Mouse (Mus musculus): ENCODE measurements around the gene Ddn. TPM values are rescaled to one million over a fixed set of nuclear protein-coding genes. Genes with fewer than 3 reads are reported as not detected.
"Not testable (repeated sequence)": the region's sequence is repeated elsewhere in the genome, so short reads cannot be mapped to it uniquely, and the experiment has no call there.

Ddn gene
- total RNA-seq, 2 experiments from 2014 or later, result not detected

DNA sequence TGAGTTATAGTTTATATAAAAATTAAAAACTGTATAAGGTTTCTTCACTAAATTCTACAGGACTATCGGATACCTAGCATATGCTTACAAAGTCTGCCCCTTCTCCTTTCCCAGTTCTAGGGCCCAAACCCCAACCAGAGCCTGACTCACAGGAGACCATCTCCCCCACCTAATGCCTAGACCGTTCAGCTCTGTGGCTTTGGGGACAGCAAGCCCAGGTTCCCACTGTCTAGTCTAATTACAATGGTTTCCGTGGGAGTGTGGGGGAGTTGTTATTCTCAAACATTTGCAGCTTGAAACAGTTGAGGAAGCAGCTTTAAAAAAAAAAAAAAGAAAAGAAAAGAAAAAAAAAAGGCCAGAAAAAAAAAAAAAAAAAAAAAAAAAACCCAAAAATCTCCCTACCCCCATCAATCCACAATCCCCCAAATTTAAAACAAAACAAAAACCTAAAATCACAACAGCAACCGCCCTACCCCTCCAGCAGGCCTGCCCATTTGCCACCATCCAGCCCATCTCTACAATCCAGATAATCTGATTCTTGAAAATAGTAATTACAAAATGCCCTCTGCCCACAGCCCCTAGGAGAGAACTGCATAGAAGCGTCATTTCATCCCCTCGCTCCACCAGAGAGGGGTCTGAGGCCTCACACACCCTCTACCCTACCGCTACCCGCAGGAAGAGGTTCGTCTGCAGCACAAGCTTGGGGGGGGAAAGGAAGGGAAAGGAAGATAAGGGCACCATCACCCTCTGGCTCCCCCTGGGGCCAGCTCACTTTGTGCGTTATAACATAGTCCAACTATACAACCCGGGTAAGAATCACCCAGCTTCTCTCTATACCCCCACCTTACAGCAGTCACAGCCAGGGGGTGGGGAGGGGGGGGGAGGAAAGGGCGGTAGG lies 23.1 kb upstream of the Ddn start:
- ATAC-seq (replicated peaks; ENCODE audit: low FRiP score, low TSS enrichment, poor library complexity, severe bottlenecking), result peak; percentile 54

DNA sequence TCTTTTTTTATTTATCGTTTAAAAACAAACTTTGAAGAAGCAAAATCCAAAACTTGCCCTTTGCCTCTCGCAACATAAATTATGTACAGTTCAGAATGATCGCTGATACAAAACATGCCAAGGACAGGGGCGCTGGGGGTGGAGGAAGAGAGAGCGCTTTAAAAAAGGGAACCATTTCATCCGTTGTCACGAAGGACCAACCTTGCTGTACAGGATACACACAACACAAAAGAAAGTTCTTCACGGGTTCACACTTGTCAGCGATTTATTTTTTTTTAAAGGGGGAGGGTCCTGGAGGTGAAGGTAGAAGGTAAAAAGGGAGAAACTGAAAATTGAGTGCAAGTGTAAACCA lies 22.4 kb upstream of the Ddn start:
- no peak for ATAC-seq (replicated peaks; ENCODE audit: low FRiP score, low TSS enrichment, poor library complexity, severe bottlenecking)

- peak; percentile 82 for ATAC-seq (replicated peaks; ENCODE audit: low FRiP score, low TSS enrichment, poor library complexity, severe bottlenecking)
Observed at GRCm38 (mm10) chr15:98830736-98831683, 21.7 kb upstream of the Ddn start, which contains the start of gene Prkag1. Prkag1 (minus strand) TSS chr15:98831521.

- ATAC-seq (replicated peaks; ENCODE audit: low FRiP score, low TSS enrichment, poor library complexity, severe bottlenecking), result peak; percentile 53
Observed at GRCm38 (mm10) chr15:98827611-98828011, 18.3 kb upstream of the Ddn start.

DNA sequence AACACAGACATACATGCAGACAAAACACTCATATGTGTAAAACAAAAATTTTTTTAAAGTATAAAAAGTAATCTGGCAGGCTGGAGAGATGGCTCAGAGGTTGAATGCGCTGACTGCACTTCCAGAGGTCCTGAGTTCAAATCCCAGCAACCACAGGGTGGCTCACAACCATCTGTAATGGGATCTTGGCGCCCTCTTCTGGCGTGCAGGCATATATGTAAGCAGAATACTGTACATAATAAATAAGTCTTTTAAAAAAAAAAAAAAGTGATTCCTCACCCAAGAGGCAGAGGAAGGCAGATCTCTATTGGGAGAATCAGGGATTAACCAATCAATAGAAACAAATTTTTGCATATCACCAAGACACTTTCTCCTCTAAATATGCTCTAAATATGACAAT lies 14.1 kb upstream of the Ddn start:
- no peak for ATAC-seq (replicated peaks; ENCODE audit: low FRiP score, low TSS enrichment, poor library complexity, severe bottlenecking)

DNA sequence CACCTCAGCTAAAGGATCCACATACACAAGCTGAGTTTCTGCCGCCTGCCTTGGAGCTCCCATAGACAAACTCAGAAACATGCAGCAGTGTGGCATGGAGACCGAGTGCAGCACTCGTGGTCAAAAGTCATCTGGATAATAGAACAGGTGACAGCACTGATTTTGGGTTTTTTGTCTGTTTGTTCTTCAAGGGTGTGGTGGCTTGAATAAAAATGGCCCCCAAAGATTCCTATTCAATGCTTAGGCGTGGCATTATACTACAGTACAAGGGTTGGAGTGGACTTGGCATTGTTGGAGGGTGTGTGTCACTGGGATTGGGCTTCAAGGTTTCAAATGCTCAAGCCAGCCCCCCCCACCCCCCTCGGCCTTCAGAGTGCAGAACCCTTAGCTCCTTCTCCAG lies 12.9 kb upstream of the Ddn start:
- ATAC-seq (replicated peaks; ENCODE audit: low FRiP score, low TSS enrichment, poor library complexity, severe bottlenecking), result no peak

- ATAC-seq (replicated peaks; ENCODE audit: low FRiP score, low TSS enrichment, poor library complexity, severe bottlenecking), result peak; percentile 42; the same call in 1 of the 2 replicates
Observed at GRCm38 (mm10) chr15:98821403-98821802, 12.1 kb upstream of the Ddn start.

DNA sequence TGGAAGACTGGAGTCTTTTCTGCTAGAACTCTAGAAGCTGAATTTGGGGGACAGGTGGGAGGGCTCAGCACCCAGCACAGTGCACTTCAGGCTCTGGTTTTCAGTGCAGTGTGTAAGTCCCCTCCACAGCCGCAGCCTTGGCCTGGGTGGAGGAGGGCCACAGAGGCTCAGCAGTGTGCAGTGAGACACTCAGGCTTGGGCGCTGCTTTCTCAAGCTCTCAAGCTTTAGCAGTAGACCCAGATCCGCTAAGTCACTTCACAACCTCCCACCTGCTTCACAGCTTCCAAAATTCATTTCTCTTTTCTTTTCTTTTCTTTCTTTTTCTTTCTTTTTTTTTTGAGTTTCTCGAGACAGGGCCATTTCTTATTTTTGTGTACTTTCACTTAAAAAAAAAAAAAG lies 11.6 kb upstream of the Ddn start:
- ATAC-seq (replicated peaks; ENCODE audit: low FRiP score, low TSS enrichment, poor library complexity, severe bottlenecking), result no peak

- ATAC-seq (replicated peaks; ENCODE audit: low FRiP score, low TSS enrichment, poor library complexity, severe bottlenecking), result no peak
Observed at GRCm38 (mm10) chr15:98818171-98818570, 8.9 kb upstream of the Ddn start.

DNA sequence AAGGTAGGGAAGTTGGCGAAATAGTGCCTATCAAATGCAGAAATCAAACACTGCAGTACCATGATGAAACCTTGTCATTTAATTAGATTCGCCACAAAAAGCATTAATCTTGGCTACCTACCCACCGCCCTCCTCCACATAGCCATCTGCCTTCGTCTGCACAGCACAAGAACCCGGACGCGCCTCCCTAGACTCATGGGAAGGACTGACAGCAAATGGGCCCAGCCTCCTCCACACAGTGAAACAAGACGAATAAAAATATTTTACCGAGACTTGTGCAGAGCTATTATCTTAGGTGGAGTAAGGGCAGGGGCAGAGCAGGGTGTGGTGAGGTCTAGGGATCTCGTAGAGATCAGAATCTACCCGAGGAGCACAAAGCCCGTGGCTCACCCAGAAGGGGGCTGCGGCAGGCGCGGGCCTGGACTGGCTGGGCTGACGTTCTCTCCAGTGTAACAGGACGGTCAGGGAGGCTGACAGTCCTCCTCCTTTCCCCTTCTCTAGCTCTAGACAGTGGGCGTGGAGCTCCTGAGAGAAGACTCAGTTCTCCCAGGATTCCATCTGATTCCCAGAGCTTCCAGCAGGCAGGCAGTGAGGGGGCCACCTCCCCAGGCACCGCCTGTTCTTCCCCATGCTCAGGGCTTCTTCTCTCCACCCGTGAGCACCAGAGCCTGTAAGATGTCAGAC lies 3.6 kb upstream of the Ddn start:
- no peak for ATAC-seq (replicated peaks; ENCODE audit: low FRiP score, low TSS enrichment, poor library complexity, severe bottlenecking)

DNA sequence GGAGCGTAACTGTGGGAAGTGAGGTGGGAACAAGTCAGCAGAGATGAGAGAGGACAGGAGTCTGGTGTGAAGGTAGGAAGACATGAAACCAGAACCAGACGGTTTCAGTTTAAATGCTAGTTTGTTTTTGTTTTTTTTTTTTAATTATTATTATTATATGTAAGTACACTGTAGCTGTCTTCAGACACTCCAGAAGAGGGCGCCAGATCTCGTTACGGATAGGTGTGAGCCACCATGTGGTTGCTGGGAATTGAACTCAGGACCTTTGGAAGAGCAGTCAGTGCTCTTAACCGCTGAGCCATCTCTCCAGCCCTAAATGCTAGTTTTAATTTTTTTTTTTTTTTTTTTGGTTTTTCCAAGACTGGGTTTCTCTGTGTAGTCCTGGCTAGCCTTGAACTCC lies 922 bp upstream of the Ddn start:
- not testable (repeated sequence) for ATAC-seq (replicated peaks; ENCODE audit: low FRiP score, low TSS enrichment, poor library complexity, severe bottlenecking)

DNA sequence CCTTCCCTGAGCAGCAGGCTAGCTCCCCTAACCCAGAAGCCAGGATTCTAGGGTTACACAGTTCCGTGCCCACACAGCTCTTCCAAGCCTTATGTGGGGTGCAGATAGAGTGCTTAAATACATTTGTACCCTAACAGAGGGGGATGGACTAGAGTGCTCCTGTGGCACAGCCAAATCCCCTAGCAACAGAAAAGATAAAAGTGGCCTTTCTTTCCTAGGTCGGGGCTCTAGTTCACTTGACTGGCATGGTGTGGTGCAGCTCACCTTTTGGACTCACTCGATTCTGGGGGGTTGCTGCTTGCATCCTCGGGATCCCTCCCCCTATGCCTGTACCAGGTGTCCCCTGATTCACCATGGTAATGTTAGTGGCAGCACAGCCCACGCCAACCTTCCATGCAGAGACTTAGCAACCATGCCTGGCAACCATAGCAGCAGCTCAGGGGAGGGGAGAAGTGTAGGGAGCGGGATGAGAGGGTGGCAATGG lies 597 bp downstream of the Ddn start:
- no peak for ATAC-seq (replicated peaks; ENCODE audit: low FRiP score, low TSS enrichment, poor library complexity, severe bottlenecking)

DNA sequence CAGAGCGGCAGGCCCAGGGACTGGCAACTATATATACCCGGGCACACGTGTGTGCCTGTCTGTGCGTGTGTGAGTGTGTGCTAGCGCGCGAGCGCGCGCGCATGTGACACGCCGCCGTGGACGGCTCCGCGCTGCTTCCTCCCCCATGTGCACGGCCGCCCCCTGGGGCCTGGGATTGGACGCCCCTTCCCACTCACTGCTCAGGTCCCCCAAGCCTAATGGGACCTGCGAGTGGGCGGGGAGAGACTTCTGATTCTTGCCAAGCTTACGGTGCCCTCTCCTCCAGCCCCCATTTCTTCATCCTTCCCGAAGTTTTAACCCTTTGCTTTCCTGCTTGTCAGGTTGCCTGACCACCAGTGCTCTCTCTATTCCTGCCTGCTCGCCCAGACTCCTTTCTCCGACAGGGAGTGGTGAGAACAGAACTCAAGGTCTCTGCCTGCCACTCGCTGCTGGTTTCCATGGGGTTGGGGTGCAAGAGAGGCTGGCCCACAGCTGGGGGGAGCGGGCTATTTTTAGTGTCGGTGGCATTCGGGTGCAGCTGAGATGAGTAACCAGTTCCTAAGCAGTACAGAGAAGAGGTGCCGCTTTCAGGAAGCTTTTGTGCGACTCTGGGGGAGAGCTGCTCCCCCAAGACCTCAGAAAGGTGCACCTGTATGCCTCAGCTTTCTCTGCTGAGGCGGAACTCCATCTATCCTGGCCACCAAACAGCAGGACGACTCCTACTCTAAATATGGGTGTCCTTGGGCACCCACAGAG lies 1.2 kb downstream of the Ddn start:
- ATAC-seq (replicated peaks; ENCODE audit: low FRiP score, low TSS enrichment, poor library complexity, severe bottlenecking), result no peak

DNA sequence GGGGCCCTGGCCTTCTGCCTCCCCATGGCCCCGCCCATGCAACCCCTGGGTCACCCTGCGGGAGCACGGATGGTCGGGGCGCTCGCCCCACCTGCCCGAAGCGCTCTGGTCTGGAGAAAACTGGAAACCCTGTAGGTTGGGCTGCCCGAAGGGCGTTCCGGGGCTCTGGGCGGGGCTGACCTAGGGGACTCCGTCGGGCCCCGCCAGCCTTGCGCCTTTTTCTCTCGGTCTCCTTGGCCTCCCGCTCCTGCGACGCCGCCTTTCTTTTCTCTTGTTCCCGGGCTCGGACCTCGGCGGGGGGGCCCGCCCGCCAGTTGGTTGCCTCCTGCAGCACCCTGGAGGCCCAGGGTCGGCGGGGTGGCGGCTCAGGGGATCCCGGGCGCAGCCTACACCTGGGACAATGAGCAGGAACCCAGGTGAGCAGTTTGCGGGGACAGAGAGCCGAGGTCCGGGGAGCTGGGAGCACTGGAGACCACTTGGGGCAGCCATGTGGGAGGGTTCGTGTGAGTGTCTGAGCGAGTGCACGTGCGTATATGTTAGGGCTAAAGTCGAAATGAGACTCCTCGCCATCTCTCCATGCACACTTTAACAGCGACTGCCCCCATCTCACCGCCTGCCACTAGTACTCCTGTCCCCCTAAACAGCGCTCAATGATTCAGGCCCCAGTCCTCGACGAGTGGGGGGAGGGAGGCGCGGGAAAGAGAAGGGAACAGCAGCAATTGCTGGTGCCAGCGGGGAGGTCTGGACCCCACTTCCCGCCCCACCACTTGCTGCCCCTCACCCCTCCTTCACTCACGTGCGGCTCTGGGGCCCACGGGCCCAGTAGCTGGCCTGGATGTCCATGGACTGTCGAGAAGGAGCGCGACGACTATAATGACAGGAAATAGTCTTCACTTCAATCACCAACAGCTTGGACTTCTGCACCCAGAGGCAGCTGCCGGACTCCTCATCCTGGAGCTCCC lies 2.2 kb downstream of the Ddn start:
- ATAC-seq (replicated peaks; ENCODE audit: low FRiP score, low TSS enrichment, poor library complexity, severe bottlenecking), result no peak

- no peak for ATAC-seq (replicated peaks; ENCODE audit: low FRiP score, low TSS enrichment, poor library complexity, severe bottlenecking)
Observed at GRCm38 (mm10) chr15:98806071-98806808, 3.0 kb downstream of the Ddn start.

GRCm38 (mm10) chr15:98805324-98806040 lies 3.8 kb downstream of the Ddn start:
- peak; percentile 38; the same call in 1 of the 2 replicates for ATAC-seq (replicated peaks; ENCODE audit: low FRiP score, low TSS enrichment, poor library complexity, severe bottlenecking)

DNA sequence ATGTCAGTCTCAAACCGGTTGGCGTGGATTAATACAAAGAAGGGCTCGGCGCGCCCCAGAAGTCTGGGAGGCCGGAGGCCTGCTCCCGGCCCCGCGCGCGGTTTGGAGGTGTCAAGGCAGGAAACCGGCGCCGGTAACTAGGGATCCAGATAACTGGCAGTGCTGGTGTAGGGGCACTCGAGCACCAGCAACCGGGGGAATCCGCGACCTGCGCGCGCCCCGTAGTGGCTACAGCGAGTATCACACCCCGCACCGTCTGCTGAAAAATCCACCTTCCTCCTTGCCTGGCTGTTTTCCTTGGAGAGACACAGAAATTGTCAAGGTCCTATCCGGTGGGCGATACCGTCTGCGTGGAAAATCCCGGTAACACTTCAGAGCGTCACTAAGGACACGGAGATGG lies 5.2 kb downstream of the Ddn start:
- peak; percentile 66 for ATAC-seq (replicated peaks; ENCODE audit: low FRiP score, low TSS enrichment, poor library complexity, severe bottlenecking)

Measured in megakaryocyte-erythroid progenitor cell, adult 5-6 weeks (primary cell).